Mouse (Mus musculus) heart, postnatal 0 days (tissue): ENCODE data around the gene Slc45a2. TPM values are rescaled to one million over a fixed set of nuclear protein-coding genes. Genes with fewer than 3 reads are reported as not detected.

Experiments
- ATAC-seq: fragments of 200-750 bp; cut with Nextera tagmentation; 2 replicates; pipeline ENCODE4 v1.8.0; 2017; ENCODE audit warnings: low read depth, moderate number of reproducible peaks, moderate library complexity; ENCODE audit not compliant: insufficient read depth
- DNase-seq: peaks from one replicate; pipeline ENCODE4 v3.0.0-alpha.2; 2016; ENCODE audit warnings: low spot score
- H3K27ac ChIP-seq: fragments of 300-500 bp; sonication (generic); 2 replicates; pipeline ENCODE4 v1.5.1; 2014; ENCODE audit warnings: low read depth, mild to moderate bottlenecking
- H3K27me3 ChIP-seq: fragments of 300-500 bp; sonication (generic); 2 replicates; pipeline ENCODE4 v1.6.1; 2014; ENCODE audit warnings: low read length, mixed read lengths; ENCODE audit not compliant: control insufficient read depth, insufficient read depth
- H3K36me3 ChIP-seq: fragments of 300-500 bp; sonication (generic); replicated peaks from 2 replicates; pipeline ENCODE4 v1.6.1; 2014; ENCODE audit warnings: low read length, mixed read lengths; ENCODE audit not compliant: control insufficient read depth, insufficient read depth
- H3K4me1 ChIP-seq: fragments of 300-500 bp; sonication (generic); 2 replicates; pipeline ENCODE4 v1.6.1; 2014; ENCODE audit warnings: antibody characterized with exemption; ENCODE audit not compliant: control insufficient read depth, insufficient read depth
- H3K4me2 ChIP-seq: fragments of 300-500 bp; sonication (generic); 2 replicates; pipeline ENCODE4 v1.6.1; 2014; ENCODE audit warnings: low read depth, mild to moderate bottlenecking, low read length, moderate library complexity
- H3K4me3 ChIP-seq: fragments of 300-500 bp; sonication (generic); 2 replicates; pipeline ENCODE4 v1.5.1; 2014; ENCODE audit warnings: low read depth, low read length
- H3K9ac ChIP-seq: fragments of 300-500 bp; sonication (generic); replicated peaks from 2 replicates; pipeline ENCODE4 v1.6.1; 2014; ENCODE audit warnings: low read depth, low read length, mixed read lengths
- H3K9me3 ChIP-seq: fragments of 300-500 bp; sonication (generic); replicated peaks from 2 replicates; pipeline ENCODE4 v1.6.1; 2016; ENCODE audit warnings: low read length; ENCODE audit not compliant: control insufficient read depth
- CTCF ChIP-seq: IDR thresholded peaks from 2 replicates; pipeline ENCODE4 v1.5.1; 2016; ENCODE audit warnings: antibody characterized with exemption, control low read depth, low read depth
- EP300 ChIP-seq: IDR thresholded peaks from 2 replicates; pipeline ENCODE4 v1.6.1; 2016; ENCODE audit warnings: antibody characterized with exemption, low read depth
- WGBS: fragments of 180-500 bp; shearing (Covaris S2); extraction: QIAGEN DNeasy Blood & Tissue Kit; methylation state at CpG from one replicate; pipeline ENCODE4 v1.1.7; 2014; 5-methylcytosine and 5-hydroxymethylcytosine counted together
- polyA plus RNA-seq: library from polyadenylated mRNA; unstranded; fragments of >200 nt; fragmentation: Nextera tagmentation; extraction: Ambion mirVana; gene quantifications from 2 replicates; pipeline ENCODE4 v1.2.1, GENCODE M21; 2015
- total RNA-seq: library from RNA; depleted of rRNA; stranded (reverse); fragments of >200 nt; gene quantifications from 2 replicates; pipeline ENCODE4 v1.2.3, GENCODE M21; 2014; ENCODE audit warnings: low replicate concordance; rRNA removed

Slc45a2 gene
- total and polyA plus RNA-seq, 2 experiments from 2014 or later = 0.12 TPM; not detected in 1

GRCm38 (mm10) chr15:11075726-11076361 is 75.3 kb downstream of the Slc45a2 start:
- no peak for TF ChIP-seq EP300
- no peak for TF ChIP-seq CTCF
- WGBS = 79% methylated on average over 3 of the region's 3 CpGs

More at GRCm38 (mm10) chr15:11075726-11076361, 75.3 kb downstream of the Slc45a2 start:
- Histone ChIP-seq H3K27ac (no peak overlapping the region), H3K9me3 (no peaks in the 10 kb centered on the region), H3K36me3 (no peaks in the 10 kb centered on the region), H3K4me1 (no peaks in the 10 kb centered on the region), H3K27me3 (no peaks in the 10 kb centered on the region), H3K4me3 (no peak overlapping the region), H3K9ac (no peak overlapping the region), H3K4me2 (no peak overlapping the region)
- DNase-seq (no peak), ATAC-seq (no peak)

Other genes with a start within 250 kb of the Slc45a2 start
- gene C1qtnf3, start 48.4 kb upstream of the Slc45a2 start, total RNA-seq = 6.5 TPM in 1 of 2 replicates, not detected in the other
- 0.16 and 1.3 TPM in 2 replicates for gene C1qtnf3, start 48.4 kb upstream of the Slc45a2 start, polyA plus RNA-seq
- gene Amacr, start 19.0 kb upstream of the Slc45a2 start, total RNA-seq = 11.2 and 25.5 TPM in 2 replicates
- gene Amacr, start 19.0 kb upstream of the Slc45a2 start, polyA plus RNA-seq = 24.7 and 25.8 TPM in 2 replicates
- gene Rxfp3, start 37.3 kb downstream of the Slc45a2 start, total RNA-seq = 1.8 TPM in 1 of 2 replicates, not detected in the other
- 0.05 and 0.07 TPM in 2 replicates for gene Rxfp3, start 37.3 kb downstream of the Slc45a2 start, polyA plus RNA-seq
- gene Adamts12, start 64.1 kb downstream of the Slc45a2 start, total RNA-seq = 5.4 and 6.4 TPM in 2 replicates
- gene Adamts12, start 64.1 kb downstream of the Slc45a2 start, polyA plus RNA-seq = 1.1 and 1.2 TPM in 2 replicates